In the genomic region with DNA sequence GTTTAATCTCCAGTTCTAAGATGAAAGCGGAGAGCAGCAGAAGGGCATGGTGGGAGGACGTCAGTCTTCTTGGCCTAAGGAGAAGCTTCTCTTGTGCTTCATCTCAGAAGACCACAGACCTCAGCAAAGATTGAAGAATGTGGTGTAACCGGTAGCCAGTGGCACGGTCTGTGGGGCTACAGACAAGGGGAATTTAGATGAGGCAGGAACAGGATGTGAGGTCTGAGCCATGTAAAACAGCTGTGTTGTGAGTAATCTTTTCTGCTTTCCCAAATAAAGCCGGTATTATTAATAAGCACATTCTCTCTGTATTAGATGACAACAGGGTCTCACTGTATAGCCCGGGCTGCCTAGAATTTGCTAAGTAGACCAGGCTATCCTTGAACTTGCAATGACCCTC, we compare ENCODE assay signal across 10 mouse cellular contexts. TPM values are rescaled to one million over a fixed set of nuclear protein-coding genes. Genes with fewer than 3 reads are reported as not detected.
DNase-seq lines count a peak whose midpoint lies in the region; ATAC-seq and TF ChIP-seq lines count a peak whose summit lies in the region.
"Had no signal": no experiment of that assay in that cellular context is flagged by ENCODE, and none has a peak within 500 bp of the region (broad histone marks: within the 10 kb centered on the region; RNA-seq: fewer than 3 reads in every experiment).

No protein-coding gene starts in this region.

- no peak overlapping the region for H3K4me2 ChIP-seq in lung, postnatal 0 days (replicated peaks; ENCODE audit: low read depth, low read length)
- no peak overlapping the region for H3K4me2 ChIP-seq in stomach, embryonic 15.5 days
- H3K4me2 ChIP-seq: hindbrain, embryonic 15.5 days had no signal

- 0 out of 2 replicates have a peak overlapping the region, but pooled peaks have one; percentile 25 for H3K4me3 ChIP-seq in gastrocnemius, adult 2 months
- no peak overlapping the region for H3K4me3 ChIP-seq in lung, postnatal 0 days (ENCODE audit: low read depth, low read length)
- no peak overlapping the region for H3K4me3 ChIP-seq in stomach, embryonic 15.5 days (replicated peaks)
- H3K4me3 ChIP-seq: hindbrain, embryonic 15.5 days had no signal

- intact Hi-C loops in gastrocnemius, adult 2 months (cut with DNase I) = no loop called here

- H3K36me3 ChIP-seq in lung, postnatal 0 days (ENCODE audit: insufficient read depth, low read length) = 0 out of 2 replicates have a peak, but pooled peaks cover 3% of the 10 kb centered on the region
- no peaks in the 10 kb centered on the region for H3K36me3 ChIP-seq in stomach, embryonic 15.5 days
- H3K36me3 ChIP-seq: hindbrain, embryonic 15.5 days had no signal

- TF ChIP-seq CTCF in gastrocnemius, adult 2 months (IDR thresholded peaks at IDR 0.05) = no peak
- no peak for TF ChIP-seq CTCF in lung, postnatal 0 days (IDR thresholded peaks at IDR 0.05)

- peak; percentile 47 for ATAC-seq in lung, postnatal 0 days
- no peak for ATAC-seq in stomach, embryonic 15.5 days (ENCODE audit: insufficient read depth, low FRiP score, low read depth)

- H3K4me1 ChIP-seq in lung, postnatal 0 days (ENCODE audit: insufficient read depth, low read depth, low read length) = peaks cover 10% of the 10 kb centered on the region; the same call in 1 of the 2 replicates
- peaks cover 6% of the 10 kb centered on the region; the same call in 1 of the 2 replicates for H3K4me1 ChIP-seq in stomach, embryonic 15.5 days
- H3K4me1 ChIP-seq: hindbrain, embryonic 15.5 days had no signal

- H3K9me3 ChIP-seq in lung, postnatal 0 days (ENCODE audit: low read length) = no peaks in the 10 kb centered on the region
- no peaks in the 10 kb centered on the region for H3K9me3 ChIP-seq in stomach, embryonic 15.5 days
- H3K9me3 ChIP-seq: hindbrain, embryonic 15.5 days had no signal

- no peak for DNase-seq in gastrocnemius, adult 2 months
- DNase-seq in gastrocnemius, adult 8-10 months (ENCODE audit: low spot score in 2 of 2) = no peak
- peak; percentile 38 for DNase-seq in lung, postnatal 0 days (ENCODE audit: low spot score)
- no peak for DNase-seq in lung, postnatal 10 days
- peak; percentile 81 for DNase-seq in induced T-regulatory cell, adult 2 months (ENCODE audit: low read depth)
- no peak for DNase-seq in urinary bladder, adult 18-20 months (ENCODE audit: low spot score in 2 of 2)
- DNase-seq in adrenal gland, postnatal 14 days = no peak
- DNase-seq: adrenal gland, postnatal 10 days had no signal

- TF ChIP-seq EP300 in lung, postnatal 0 days (IDR thresholded peaks at IDR 0.05) = no peak

- H3K9ac ChIP-seq in lung, postnatal 0 days (replicated peaks; ENCODE audit: low read depth) = no peak overlapping the region
- H3K9ac ChIP-seq in stomach, embryonic 15.5 days = no peak overlapping the region
- H3K9ac ChIP-seq: hindbrain, embryonic 15.5 days had no signal

- WGBS in lung, postnatal 0 days = 42% methylated on average over 6 of the region's 6 CpGs
- WGBS in stomach, embryonic 15.5 days = 61% methylated on average over 6 of the region's 6 CpGs

- H3K27me3 ChIP-seq in lung, postnatal 0 days (replicated peaks; ENCODE audit: insufficient read depth, low read length) = no peaks in the 10 kb centered on the region
- no peaks in the 10 kb centered on the region for H3K27me3 ChIP-seq in stomach, embryonic 15.5 days (replicated peaks)
- H3K27me3 ChIP-seq: hindbrain, embryonic 15.5 days had no signal

- peak overlapping the region; percentile 59 for H3K27ac ChIP-seq in gastrocnemius, adult 2 months
- H3K27ac ChIP-seq in lung, postnatal 0 days (ENCODE audit: low read length) = peak overlapping the region; percentile 11; the same call in 1 of the 2 replicates
- peak overlapping the region; percentile 35; the same call in 1 of the 2 replicates for H3K27ac ChIP-seq in stomach, embryonic 15.5 days
- H3K27ac ChIP-seq: hindbrain, embryonic 15.5 days had no signal

RNA-seq across cellular contexts. Expression of a gene that starts 28.8 kb away (rescaled TPM):
- total RNA-seq in gastrocnemius, adult 2 months (2021) = 10 to 100 TPM; 34.9 to 35.6 TPM
- total RNA-seq in gastrocnemius, adult 8-10 months (2022) = 10 to 100 TPM; 18.8 to 27.9 (median 27.3) TPM
- polyA plus RNA-seq in lung, postnatal 0 days (2015; fragmentation: Nextera tagmentation; extraction: Ambion mirVana) = 149 and 153 TPM in 2 replicates
- 109 TPM in 2 replicates for polyA plus RNA-seq in stomach, embryonic 15.5 days (2015; fragmentation: Nextera tagmentation; extraction: Ambion mirVana)
- 117 and 150 TPM in 2 replicates for total RNA-seq in adrenal gland, postnatal 14 days (2021)

RNA-seq across cellular contexts. Expression of a gene that starts 52.8 kb away (rescaled TPM):
- total RNA-seq in gastrocnemius, adult 2 months (2021) = under 1 TPM in 1 of 2 experiments, not detected in 1; 0.26 TPM
- under 1 TPM in 1 of 4 experiments, not detected in 3; 0.59 TPM for total RNA-seq in gastrocnemius, adult 8-10 months (2022)
- 8.7 and 10.3 TPM in 2 replicates for polyA plus RNA-seq in lung, postnatal 0 days (2015; fragmentation: Nextera tagmentation; extraction: Ambion mirVana)
- polyA plus RNA-seq in stomach, embryonic 15.5 days (2015; fragmentation: Nextera tagmentation; extraction: Ambion mirVana) = 6.8 and 7.8 TPM in 2 replicates
- 2.4 and 5.0 TPM in 2 replicates for total RNA-seq in adrenal gland, postnatal 14 days (2021)

RNA-seq across cellular contexts. Expression of a gene that starts 53.2 kb away (rescaled TPM):
- total RNA-seq in gastrocnemius, adult 2 months (2021) = not detected
- not detected for total RNA-seq in gastrocnemius, adult 8-10 months (2022)
- polyA plus RNA-seq in lung, postnatal 0 days (2015; fragmentation: Nextera tagmentation; extraction: Ambion mirVana) = not detected in 2 replicates
- 0.13 and 0.23 TPM in 2 replicates for polyA plus RNA-seq in stomach, embryonic 15.5 days (2015; fragmentation: Nextera tagmentation; extraction: Ambion mirVana)
- 0.19 TPM in 2 replicates for total RNA-seq in adrenal gland, postnatal 14 days (2021)

Comparison
In these comparisons a context has a peak if more than half of its experiments do, and no peak if none do; other contexts are left out.
1. DNase-seq: peak in lung, postnatal 0 days (single experiment) and induced T-regulatory cell, adult 2 months (single experiment); none in gastrocnemius, adult 2 months (single experiment), gastrocnemius, adult 8-10 months (0 of 2), lung, postnatal 10 days (single experiment), urinary bladder, adult 18-20 months (0 of 2) and adrenal gland, postnatal 14 days (single experiment).
2. Peak in every context shown above with its lines, with median percentiles within 50 percentile points of each other: H3K27ac ChIP-seq.